Mouse (Mus musculus) cerebellum, postnatal 25 days (tissue): ENCODE results near the gene Slc22a2.
"Not testable (repeated sequence)": the region's sequence is repeated elsewhere in the genome, so short reads cannot be mapped to it uniquely, and the experiment has no call there.

Source experiments
- DNase-seq, 2 experiments: peaks; one replicate each; pipeline ENCODE4 v3.0.0; 2021; ENCODE audit warnings: mixed read lengths in 2 of 2

Gene Slc22a2

GRCm38 (mm10) chr17:12583991-12584390 lies at the start of gene Slc22a2:
TSS of gene Slc22a2 (plus strand) at chr17:12584132.
- DNase-seq, result no peak

- DNase-seq, result peak; percentile 57 to 81
These were observed 49.4 kb upstream of the Slc22a2 start for GRCm38 (mm10) chr17:12534353-12535145.

- DNase-seq, result no peak
These were observed 21.7 kb upstream of the Slc22a2 start for GRCm38 (mm10) chr17:12562215-12562614.

GRCm38 (mm10) chr17:12564481-12565000 lies 19.4 kb upstream of the Slc22a2 start:
- DNase-seq, result not testable (repeated sequence)

- DNase-seq, result no peak
These were observed 18.5 kb upstream of the Slc22a2 start for GRCm38 (mm10) chr17:12565443-12565842.

GRCm38 (mm10) chr17:12571316-12571715 lies 12.6 kb upstream of the Slc22a2 start:
- DNase-seq, result no peak

- no peak for DNase-seq
These were observed 11.9 kb upstream of the Slc22a2 start for GRCm38 (mm10) chr17:12571924-12572463.

- peak; percentile 16 to 31 for DNase-seq
These were observed 8.5 kb upstream of the Slc22a2 start for GRCm38 (mm10) chr17:12575391-12575790.

GRCm38 (mm10) chr17:12577096-12577495 lies 6.8 kb upstream of the Slc22a2 start:
- no peak for DNase-seq

- peak; percentile 19 to 35 for DNase-seq
These were observed 1.4 kb downstream of the Slc22a2 start for GRCm38 (mm10) chr17:12585366-12585765.

GRCm38 (mm10) chr17:12586966-12587365 lies 3.0 kb downstream of the Slc22a2 start:
- DNase-seq, result no peak

- DNase-seq, result peak; percentile 18 to 46
These were observed 4.9 kb downstream of the Slc22a2 start for GRCm38 (mm10) chr17:12588801-12589247.

- DNase-seq, result no peak
These were observed 7.1 kb downstream of the Slc22a2 start for GRCm38 (mm10) chr17:12590911-12591625.

GRCm38 (mm10) chr17:12595846-12596515 lies 12.0 kb downstream of the Slc22a2 start:
- peak; percentile 25 to 39 for DNase-seq

- no peak for DNase-seq
These were observed 22.7 kb downstream of the Slc22a2 start for GRCm38 (mm10) chr17:12606634-12607033.

GRCm38 (mm10) chr17:12607202-12607601 lies 23.3 kb downstream of the Slc22a2 start:
- no peak for DNase-seq

GRCm38 (mm10) chr17:12614511-12615385 lies 30.8 kb downstream of the Slc22a2 start:
- no peak for DNase-seq

GRCm38 (mm10) chr17:12615429-12615828 lies 31.5 kb downstream of the Slc22a2 start:
- DNase-seq, result no peak

GRCm38 (mm10) chr17:12619641-12620040 lies 35.7 kb downstream of the Slc22a2 start:
- DNase-seq, result no peak

GRCm38 (mm10) chr17:12627983-12628382 lies 44.1 kb downstream of the Slc22a2 start:
- no peak for DNase-seq

- no peak for DNase-seq
These were observed 47.2 kb downstream of the Slc22a2 start for GRCm38 (mm10) chr17:12630976-12631730.
